Mouse (Mus musculus) left cerebral cortex, adult 18-20 months (tissue): ENCODE results near the gene Glyctk. TPM values are rescaled to one million over a fixed set of nuclear protein-coding genes. Genes with fewer than 3 reads are reported as not detected.
A peak's percentile ranks its signal among the peaks of the same experiment; 100 is the strongest.
"Not testable (repeated sequence)": the region's sequence is repeated elsewhere in the genome, so short reads cannot be mapped to it uniquely, and the experiment has no call there.

ENCODE experiments used
- DNase-seq, 2 experiments: peaks; one replicate each; pipeline ENCODE4 v3.0.0; 2021 to 2022; ENCODE audit warnings: low spot score in 2 of 2, mixed read lengths in 1 of 2
- total RNA-seq, 2 experiments: library from RNA; stranded (reverse); gene quantifications; 2 replicates each; pipeline ENCODE4 v1.2.3; 2021

The Glyctk gene
- total RNA-seq, 2 experiments from 2014 or later, result 3.6 to 3.8 TPM

DNA sequence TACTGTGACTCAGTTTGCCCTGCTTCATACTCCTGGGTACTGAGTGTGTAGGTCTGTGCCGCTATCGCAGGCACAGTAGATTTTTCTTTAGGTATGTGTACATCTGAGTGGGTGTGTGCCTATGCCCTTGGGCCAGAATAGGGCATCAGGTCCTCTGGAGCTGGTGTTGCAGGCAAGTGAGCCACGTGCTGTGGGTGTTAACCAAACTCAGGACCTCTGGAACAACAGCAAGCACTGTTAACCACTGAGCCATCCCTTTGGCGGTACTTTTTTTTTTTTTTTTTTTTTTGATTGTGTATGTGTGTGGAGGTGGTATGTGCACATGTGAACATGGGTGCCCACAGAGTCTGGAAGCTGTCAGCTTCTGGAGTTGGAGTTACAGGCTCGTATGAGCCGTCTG lies 19.9 kb upstream of the Glyctk start:
- DNase-seq, result no peak

DNA sequence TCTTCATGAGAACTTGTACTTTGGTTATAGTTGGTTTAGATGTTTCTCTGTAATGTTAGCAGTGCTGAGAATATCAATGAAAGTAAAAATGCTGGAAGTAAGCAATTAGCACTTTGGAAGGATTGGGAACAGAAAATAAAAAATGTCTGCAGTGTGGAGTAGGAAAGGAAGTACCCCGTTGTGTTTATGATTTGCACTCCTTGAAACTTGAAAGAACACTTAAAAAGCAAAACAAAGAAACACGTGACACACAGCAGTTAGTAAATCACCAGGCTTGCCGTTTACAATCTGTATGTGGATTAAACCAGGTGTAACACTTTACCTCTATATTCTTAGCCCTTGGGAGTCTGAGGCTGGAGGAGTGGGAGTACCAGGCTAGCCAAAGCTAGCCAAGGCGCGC lies 18.8 kb upstream of the Glyctk start:
- DNase-seq, result no peak

DNA sequence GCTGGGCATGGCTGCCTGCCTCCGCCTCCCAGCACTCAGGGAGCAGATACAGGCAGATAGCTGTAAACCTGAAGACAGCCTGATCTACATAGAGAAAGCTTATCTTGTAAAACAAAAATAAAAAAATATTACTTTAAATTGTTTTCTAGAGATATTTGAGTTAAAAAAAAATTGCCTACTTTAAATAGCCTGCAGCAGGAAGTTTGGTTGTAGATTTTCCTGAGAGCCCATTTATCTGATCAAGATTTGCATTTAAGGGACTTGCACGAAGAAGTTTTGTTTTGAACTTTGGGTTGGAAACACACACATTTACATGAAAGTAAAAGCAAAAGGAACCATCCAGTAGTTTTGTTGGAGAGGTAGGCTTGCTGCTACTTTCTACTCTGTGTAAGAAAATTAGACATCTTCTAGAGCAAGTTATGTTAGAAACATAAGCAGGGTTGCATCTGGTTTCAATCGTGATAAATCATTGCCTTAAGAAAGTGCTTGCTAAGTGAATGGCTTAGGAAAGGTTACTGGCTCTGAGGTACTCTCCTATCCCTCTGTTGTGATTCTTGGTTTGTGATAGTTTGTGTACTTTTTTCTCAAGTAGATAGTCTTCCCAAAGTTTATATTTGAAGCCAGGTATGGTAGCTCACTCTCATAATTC lies 17.7 kb upstream of the Glyctk start:
- no peak for DNase-seq

DNA sequence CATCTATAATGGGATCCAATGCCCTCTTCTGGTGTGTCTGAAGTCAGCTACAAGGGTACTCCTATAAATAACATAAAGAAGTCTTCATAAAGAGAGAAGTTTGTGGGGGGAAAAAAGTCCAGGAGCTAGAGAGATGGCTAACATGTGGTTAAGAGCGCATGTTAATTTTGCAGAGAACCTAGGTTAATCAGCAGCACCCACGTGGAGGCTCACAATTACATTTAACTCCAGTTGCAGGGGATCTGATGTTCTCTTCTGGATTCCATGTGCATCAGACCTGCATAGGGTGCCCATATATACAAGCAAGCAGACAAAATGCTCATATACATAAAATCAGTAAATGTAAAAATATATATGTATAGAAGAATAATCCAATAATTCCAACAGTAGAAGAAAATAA lies 15.4 kb upstream of the Glyctk start:
- DNase-seq, result no peak

DNA sequence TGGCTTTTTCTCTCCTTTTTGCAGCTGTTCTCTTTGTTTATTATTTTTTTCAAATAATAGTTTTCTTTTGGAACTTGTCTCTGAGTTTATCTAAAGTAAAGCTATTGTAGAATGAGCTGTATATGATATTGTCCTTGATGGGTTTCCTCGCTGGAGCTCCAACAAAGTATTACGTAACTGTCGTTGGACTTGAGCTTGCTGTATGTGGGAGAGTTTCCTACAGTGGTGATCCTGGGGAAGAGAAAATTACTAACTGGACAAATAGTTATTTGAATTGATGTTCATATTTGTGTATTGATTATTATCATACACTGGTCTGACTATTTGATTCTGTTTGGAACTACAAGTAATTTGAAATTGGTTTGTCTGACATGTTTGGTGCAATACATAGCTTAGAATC lies 14.6 kb upstream of the Glyctk start:
- DNase-seq, result no peak

DNA sequence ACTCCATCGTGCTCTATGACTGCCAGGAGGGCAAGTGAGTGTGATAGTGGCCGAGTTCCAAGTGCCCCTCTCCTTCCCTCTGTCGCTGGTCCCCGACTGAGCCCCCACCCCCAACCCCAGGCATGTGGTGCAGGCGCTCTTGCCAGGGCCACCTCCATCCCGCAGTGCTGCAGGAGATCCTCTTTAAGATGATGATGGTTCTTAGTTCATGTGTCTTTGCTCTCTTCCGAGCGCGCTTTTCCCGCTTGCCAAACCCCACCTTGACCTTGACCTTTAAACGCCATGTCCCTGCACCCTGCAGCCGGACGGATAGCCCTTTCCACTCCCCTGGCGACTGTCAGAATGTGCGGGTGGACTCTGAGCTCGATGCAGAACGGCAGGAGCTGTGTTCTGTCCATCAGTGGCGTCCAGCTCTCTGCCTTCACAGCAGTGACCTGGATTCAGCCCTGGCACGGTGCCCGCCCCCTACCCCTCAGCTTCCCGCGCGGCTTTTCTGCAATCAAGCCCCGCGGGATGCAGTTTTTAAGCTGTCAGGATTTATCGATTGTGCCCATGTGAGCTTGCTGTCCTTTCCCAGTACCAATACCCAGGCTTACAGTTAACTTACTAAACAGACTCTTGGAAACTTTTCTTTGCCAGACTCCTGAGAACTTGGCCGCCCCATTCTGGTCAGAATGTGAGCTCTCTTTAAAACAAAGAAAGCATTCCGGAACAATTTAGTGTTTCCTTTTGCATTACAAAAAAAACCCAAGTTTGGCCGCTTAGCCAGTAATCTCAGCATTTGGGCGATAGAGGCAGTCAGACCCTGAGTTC lies 13.6 kb upstream of the Glyctk start:
- DNase-seq, result peak; percentile 60 to 68

DNA sequence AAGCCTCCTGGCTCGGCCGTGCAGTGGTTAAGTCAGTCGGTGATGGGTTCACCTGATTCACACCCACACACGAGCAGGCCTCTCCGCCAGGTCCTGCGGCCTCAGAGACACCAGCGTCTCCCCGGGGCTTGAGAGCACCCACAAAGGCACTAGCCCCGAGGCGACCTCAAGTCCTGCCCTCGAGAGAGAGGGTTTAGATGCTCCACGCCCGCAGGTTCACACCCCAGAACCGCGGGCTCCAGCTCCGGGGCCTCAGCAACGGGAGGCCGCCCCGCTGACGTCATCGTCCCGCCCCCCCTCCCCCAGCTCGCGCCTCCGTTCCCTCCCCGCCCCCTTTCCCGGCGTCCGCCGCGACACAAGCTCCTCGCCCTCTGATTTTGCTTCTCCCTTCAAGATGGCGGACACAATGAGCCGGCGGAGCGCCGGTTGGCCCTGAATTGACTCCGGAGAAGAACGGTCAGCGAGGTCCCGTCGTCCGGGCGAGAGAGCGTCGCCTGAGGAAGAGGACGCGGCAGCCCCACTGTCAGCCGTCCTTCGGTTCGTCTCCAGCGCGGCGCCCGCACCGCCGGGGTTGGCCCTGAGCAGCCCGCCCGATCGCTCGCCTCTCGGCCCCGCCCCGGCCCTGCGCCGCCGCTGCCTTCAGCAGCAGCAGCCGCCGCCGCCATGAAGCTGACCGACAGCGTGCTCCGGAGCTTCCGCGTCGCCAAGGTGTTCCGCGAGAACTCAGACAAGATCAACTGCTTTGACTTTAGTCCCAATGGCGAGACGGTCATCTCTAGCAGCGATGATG lies 12.8 kb upstream of the Glyctk start, which contains the start of gene Wdr82:
Gene Wdr82, plus strand, starts transcription at position 373 of the 790 bp plus-strand sequence.
- DNase-seq, result peak; percentile 85 to 88

DNA sequence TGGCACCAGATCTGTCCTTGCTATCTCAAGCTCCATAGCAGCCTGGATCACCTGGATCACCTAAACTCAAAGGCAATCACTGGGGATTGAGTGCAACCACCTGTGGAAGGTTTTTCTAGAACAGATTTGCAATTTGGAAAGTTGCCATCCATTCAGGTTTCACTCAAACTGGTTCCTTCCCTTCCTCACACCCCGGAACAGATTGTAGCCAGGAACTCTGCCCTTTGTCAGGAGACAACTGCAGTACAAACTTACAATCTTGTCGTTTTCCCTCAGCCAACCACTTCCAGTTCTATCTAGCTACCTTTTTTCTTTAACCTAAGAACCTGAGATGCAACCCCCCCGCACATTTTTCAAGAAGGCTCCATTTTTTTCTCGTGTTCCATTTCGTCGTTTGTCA lies 12.0 kb upstream of the Glyctk start:
- no peak for DNase-seq

DNA sequence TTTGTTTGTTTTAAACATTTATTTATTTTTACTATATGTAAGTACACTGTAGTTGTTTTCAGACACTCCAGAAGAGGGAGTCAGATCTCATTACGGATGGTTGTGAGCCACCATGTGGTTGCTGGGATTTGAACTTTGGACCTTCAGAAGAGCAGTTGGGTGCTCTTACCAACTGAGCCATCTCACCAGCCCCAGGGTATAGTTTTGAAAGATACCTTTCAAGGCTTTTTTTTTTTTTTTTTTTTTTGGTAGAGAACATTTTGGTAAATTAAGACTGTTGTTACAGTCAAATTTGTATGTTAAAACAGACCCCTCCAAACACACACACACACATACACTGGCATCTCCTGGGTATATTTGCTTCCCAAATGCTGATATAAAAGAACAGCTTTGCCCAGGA lies 11.1 kb upstream of the Glyctk start:
- DNase-seq, result not testable (repeated sequence)

DNA sequence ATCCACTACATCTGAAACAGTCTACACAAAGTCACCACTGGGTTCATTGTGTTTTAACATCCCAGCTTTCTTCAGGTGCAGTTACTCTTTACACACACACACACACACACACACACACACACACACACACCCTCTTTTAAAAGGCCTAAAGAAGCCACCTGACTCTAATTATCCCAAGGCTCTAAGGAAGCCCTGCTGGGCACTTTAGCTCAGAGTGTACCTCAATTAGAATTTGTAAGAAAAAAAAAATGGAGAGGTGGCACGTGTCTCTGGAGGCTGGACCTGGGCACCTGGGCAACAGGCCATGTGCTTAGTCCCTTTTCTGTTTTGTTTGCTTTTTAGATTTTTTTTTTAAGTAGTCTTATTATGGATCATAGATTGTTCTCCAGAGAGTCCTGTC lies 9.8 kb upstream of the Glyctk start:
- no peak for DNase-seq

DNA sequence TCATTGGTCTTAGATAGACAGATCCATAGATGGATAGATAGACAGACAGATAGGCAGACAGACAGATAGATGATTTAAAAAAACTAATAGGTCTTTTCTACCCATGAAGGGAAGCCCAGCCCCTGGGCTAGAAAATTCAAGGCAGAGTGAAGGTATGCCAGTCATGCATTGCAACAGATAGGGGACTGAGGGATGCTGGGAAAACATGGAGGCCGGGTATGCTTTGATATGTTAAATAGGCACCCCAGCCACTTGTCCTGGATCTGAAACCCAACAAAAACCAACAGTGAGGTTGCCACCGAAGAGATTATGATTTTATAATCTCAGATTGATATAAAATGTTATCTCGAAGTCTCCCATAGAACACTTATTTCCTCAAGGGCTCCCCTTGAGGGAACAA lies 9.3 kb upstream of the Glyctk start:
- DNase-seq, result no peak

DNA sequence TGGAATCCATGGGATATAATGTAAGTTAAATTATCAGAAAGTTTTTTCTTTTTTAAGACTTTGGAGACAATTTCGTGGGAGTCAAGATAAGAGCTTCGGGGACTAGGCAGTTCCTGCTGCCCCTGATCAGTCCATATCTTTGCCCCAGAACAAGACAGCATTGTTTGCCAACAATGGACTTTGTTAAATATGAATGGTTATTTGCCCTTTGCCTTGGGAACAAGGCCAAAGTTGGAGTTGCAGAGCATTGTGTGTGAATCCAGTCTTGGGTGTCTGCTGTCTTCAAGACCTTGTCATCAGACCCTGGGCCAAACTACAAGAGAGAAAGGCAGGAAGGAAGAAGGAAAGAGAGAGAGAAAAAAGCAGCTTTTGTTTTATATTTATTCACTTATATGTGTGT lies 8.8 kb upstream of the Glyctk start:
- DNase-seq, result no peak

DNA sequence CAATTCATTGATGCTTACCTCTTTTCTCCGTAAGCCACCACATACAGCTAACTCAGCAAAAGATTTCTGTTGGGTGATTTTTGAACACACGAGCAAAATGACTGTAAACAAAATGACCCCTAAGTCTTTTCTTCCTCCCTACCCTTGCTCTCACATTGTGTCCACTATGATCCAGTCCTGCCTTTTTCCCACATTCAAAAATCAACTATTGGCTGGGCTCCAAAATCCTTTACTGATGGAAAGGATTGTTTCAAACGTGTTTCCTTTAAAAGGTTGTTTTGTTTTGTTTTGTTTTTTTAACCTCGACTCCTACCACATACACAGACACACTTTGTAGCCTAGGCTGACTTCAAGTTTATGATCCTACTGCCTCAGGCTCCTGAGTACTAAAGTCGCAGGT lies 2.5 kb upstream of the Glyctk start:
- no peak for DNase-seq

DNA sequence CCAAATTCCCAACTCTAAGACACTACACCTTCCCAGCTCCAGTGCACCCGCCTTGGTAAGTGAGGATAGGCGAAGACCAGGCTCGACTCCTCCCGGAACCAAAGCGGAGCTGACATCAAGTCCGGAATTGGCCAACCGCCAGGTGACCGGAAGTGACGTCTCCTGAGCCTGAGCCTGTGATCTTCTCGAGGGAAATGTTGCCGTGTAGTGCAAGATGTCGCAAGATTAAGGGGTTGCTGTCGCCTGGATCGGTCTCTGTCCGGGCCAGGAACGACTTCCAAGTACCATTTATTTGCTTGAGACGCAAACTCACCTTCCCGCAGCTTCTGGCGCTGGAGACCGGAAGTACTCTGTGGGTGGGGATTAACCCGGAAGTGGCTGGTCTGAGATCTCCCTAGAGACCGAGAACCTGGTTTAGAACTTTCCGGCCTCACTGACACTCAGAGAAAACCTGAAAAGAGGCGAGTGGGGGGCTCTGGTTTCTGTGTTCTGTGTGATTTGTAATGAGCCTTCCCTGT lies 1.9 kb upstream of the Glyctk start:
- DNase-seq, result peak; percentile 93 to 96

DNA sequence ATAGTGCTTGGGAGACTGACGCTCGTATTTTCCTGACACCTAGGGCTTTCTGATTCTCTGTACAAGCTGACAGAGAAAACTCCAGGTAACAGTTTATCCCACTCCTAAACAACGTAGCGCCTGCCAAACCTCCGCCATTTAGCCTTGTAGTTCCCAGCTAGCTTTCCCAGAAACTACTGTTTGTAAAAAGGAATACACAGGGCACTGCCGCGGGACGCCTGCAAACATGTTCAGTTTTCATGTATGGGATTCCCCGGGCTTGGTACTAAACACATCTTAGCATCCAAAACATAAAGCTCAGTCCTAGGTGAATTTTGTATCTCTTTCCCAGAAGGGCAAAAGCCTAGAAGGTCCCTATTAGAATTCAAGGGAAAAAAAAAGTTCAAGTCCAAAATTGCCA lies 1.3 kb upstream of the Glyctk start:
- DNase-seq, result no peak

DNA sequence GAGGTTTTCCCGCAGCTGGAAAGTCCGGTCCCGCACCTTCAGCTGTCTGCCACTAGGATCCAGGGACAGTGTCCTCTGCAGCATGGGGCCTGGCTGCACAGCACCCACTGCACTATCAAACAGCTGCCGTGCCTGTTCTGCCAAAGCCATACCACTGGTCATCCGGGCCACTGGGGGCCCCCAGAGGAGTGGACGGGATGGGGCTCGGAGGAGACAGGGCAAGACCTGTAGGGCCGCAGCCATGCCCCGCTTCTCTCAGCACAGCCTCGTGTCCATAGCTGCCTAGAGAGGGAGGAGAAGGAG lies 364 bp downstream of the Glyctk start:
- no peak for DNase-seq

DNA sequence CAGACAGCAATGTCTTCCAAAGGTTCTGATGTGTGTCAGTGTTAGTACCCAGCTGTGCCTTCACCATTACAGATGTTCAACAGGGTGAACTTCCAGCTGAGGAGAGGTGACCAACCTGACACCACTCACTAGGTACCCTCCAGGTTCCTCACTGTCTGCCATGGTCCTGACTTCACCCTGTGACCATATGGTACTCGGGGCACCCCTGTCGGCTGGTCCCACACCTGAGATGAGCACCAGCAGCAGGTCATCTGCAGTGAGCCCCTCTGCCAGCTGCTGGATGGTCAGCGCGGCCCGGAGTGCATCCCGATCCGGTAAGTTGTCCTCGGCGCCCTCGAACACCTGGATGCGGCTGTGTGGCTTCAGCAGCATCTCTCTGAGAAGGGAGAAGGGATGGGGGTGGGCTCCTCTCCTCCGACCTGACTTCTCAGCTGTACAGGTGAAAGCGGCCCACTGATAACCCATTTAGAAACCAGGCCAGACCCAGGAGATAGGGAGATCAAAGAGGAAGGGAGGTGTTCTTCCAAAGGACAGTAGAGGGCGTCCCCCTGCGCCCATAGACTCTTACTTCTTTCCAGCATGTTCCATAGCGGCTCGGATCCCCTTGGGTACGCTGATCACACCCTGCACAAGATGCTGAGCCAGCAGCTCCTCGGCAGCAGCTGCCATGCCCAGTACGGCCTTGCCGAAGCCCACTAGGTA lies 866 bp downstream of the Glyctk start:
- no peak for DNase-seq

DNA sequence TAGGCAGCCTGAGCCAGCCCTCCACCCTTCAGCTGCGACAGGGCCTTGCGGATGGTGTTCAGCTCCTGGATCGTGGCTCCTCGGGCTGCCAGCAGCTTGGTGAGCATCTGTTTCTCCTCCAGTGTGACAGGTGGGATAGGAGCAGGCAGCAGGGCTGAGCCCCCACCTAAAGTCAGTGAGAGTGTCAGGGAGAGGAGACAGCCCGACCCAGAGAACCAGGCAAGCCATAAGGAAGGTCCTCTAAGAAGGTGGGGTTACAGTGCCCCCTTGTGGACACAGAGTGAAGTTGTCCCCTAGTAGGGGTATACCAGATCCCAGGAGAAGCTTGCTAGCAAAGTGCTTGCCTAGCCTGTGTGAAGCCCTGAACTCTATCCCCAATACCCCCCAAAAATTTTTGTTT lies 1.5 kb downstream of the Glyctk start:
- DNase-seq, result peak; percentile 27 to 56

DNA sequence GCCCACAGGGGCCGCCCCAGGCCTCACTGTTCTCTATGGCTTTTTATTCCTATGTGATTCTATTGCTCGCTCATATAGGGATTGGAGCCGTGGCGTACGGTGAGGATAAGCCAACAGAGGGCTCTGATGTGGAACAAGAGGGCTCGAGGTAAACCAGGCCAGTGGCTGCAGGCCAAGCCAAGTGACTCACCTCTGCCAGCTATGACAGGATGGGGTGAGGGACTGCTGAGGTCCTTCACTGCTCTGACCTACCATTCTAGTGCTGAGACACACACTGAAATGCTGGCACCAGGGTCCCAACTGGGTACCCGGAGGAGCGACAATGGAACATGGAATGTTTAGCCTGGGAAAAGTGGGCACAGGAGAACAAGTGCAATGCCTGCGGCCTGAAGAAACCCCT lies 3.8 kb downstream of the Glyctk start:
- DNase-seq, result no peak

DNA sequence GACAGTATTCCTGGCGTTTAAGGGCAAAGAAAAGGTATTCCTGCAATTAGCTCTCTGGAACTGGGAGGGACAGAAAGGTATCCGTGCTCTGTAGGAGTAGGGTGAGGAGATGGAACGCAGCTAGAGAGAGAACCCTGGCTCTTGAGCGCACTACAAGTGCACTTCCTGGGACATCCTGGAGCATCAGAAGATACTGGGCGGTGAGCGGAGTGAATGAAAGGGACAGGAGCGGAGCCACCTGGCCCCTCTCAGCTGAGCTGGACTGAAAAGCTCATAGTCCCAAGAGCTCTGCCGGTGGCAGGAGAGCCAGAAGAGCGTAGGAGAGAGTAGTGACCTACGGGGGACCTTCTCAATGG lies 8.6 kb downstream of the Glyctk start:
- no peak for DNase-seq
